Mouse (Mus musculus) right cerebral cortex, postnatal 25 days (tissue): Measurements from ENCODE around the gene B4galnt1.
"Not testable (repeated sequence)": the region's sequence is repeated elsewhere in the genome, so short reads cannot be mapped to it uniquely, and the experiment has no call there.

Source experiments
- DNase-seq: peaks from one replicate; pipeline ENCODE4 v3.0.0; 2022

The B4galnt1 gene

DNA sequence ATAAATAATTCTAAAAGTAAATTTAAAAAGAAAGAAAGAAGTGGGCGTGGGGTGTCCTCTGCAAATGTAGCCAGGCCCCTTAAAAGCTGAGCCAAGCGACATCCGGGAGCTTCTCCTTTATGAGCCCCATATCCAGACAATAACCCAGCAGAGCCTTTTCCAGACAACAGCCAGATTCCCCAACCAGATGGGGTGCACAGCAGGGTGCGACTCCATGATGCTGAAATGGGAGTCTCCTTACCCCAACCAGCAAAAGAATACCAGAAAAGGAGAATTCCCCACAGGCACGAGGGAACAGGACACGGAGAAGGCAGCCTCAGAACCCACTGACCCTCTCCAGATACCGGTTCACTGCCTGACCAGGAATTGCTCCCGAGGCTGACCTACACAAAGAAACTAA lies 21.8 kb upstream of the B4galnt1 start:
- no peak for DNase-seq

DNA sequence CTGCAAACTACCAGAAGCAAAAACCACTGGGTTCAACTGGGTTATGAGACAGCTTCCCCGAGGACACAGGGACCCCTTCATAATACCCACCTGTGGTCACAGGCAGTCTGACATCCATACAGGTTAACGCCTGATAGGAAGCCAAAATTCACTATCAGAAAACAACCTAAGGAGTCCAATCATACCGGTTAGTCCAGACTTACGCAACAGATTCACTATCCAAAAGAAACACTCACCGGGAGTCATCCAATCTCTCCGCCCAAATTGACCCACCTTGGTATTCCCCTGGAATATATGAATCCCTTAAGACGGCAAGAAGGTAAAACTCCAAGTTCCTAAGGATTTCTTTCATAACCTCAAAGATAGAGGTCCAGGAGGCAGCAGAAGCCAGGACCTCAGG lies 20.5 kb upstream of the B4galnt1 start:
- no peak for DNase-seq

DNA sequence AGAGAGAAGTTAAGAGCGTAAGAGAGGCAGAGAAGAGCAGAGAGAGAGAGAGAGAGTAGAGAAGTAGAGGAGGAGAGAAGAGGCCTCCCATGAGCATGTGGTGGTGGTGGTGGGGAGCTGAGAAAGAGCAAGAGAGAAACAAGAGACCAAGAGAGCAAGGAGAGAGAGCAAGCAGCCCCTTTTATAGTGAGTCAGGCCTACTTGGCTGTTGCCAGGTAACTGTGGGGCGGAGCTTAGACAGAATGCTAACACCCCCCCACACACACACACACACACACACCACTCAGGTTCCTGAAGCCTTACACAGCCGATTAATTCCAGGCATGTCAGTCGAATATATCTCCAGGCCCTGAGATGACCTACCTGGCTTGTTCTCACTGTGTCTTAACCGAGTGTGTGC lies 19.7 kb upstream of the B4galnt1 start:
- DNase-seq: no peak

GRCm38 (mm10) chr10:127147135-127147534 lies 17.9 kb upstream of the B4galnt1 start:
- DNase-seq: no peak

GRCm38 (mm10) chr10:127150471-127150872 lies 14.6 kb upstream of the B4galnt1 start:
- no peak for DNase-seq

DNA sequence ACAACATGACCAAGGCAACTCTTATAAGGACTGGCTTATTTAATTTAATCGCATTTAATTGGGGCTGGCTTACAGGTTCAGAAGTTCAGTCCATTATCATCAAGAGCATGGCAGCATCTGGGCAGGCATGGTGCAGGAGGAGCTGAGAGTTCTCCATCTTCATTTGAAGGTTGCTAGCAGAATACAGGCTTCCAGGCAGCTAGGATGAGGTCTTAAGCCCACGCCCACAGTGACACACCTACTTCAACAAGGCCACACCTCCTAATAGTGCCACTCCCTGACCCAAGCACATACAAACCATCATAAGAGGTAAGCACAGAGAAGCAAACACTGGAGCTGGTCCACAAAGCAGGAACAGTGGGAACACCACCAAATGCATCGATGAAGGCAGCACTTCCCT lies 13.8 kb upstream of the B4galnt1 start:
- DNase-seq: not testable (repeated sequence)

DNA sequence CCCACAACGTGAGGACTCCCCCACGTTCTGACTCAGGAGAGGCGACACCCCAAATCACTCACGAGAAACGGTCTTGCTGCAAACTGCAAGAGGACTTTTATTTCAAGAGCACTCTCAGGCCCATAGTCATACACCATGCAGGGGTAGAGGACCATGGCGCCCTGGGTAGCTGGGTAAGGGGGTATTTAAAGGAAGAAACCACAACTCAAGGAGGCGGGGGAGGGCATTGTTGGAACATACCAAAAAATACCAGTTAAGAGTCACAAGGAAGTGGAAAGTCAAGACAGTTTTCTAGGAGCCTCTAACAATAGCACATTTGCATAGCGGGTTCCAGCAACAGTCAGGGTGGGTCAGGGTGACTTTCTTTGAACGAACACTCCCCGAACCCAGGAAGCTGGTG lies 12.5 kb upstream of the B4galnt1 start:
- not testable (repeated sequence) for DNase-seq

DNA sequence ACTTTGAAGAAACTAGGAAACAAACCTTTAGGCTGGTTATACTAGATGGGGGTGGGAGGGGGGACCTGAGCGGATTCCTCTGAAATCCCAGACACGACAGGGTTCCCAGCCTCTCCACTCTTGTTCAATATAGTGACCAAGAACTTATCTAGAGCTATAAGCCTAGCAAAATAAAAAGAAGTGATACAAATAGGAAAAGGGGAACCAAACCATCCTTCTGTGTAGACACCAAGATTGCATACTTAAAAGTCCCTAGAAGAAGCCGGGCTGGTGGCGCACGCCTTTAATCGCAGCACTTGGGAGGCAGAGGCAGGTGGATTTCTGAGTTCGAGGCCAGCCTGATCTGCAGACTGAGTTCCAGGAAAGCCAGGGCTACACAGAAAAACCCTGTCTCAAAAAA lies 11.7 kb upstream of the B4galnt1 start:
- DNase-seq: no peak

DNA sequence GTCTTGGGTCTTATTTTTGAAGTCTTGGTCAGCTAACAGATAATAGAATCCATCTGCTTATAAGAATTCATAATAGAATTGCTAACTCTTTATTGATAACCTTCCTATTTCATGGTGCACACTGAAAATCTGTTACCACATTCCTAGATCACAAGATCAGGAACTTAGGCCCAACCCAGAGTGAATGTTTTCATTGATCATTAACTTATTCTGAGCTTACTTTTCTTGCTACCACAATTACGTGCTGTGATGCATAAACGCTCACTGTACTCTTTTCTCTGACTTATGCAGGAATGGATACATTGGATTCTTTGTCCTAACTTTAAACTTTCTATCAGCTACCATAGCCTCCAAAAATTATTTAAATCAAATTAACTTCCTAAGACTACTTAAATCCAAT lies 10.8 kb upstream of the B4galnt1 start:
- DNase-seq: no peak

DNA sequence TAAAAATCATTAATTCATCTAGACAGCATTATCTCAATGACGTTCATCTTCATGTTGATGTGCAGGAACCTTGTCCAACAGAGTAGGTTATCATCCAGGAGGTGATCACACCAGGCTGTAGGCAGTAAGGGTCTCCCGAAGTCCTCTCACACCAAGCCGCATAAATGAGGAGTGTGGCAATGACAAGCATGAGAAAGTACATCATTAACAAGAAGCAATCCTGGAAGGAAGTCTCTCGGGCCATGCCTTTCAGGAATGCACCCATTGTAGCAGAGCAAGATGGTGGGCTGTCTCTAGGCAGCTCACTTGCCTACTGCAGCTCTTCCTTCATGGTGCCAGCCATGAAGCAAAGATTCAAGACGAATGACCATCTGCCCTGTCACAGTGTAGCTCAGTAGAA lies 10.4 kb upstream of the B4galnt1 start:
- no peak for DNase-seq

GRCm38 (mm10) chr10:127156089-127156488 lies 8.9 kb upstream of the B4galnt1 start:
- DNase-seq: no peak

DNA sequence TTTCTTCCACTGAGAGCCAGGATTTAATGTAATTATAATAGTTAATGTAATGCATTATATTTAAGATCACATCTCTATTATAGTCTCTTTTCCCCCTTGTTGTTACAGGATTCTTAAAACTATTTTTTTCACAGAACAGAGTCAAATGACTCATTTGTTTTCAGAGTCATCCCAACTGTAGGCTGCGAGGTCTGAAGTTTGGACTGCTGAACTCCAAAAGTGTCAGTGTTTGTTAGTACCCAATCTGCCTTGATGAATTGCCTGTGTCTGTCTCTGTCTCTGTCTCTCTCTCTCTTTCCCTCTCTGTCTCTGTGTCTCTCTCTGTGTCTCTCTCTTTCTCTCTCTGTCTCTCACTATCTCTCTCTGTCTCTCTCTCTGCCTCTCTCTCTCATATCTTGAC lies 8.5 kb upstream of the B4galnt1 start:
- no peak for DNase-seq

DNA sequence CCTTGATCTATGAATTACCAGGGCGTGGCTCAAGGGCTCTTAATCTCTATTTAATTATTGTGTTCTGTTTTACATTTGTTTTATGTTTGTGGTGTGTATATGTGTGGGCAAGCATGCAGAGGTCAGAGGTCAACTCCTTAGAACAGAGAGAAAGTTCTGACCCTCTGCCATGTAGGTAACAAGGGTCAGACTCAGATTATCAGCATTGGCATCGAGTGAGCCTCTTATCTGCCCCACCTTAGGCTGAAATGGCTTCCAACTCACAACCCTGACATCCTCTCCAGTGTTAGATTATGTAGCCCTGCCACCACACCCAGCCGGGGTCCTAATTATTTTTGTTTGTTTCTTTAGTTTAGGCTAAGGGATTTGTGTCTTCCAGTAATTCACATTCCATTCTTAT lies 6.6 kb upstream of the B4galnt1 start:
- no peak for DNase-seq

DNA sequence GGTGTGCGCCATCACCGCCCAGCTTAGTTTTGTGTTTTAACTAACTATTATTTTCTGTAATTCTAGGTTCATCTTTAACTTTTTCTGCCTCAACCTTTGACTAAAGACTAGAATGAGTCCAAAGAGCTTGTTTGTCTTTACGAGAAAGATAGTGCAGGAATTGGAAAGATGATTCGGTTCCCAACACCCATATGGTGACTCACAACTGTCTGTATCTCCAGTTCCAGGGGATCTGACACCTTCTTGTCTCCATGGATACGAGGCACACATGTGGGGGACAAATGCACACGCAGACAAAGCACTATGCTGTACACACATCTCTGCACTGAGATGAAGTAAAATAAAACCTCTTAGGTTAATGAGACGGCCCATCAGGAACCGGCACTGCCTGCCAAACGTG lies 4.9 kb upstream of the B4galnt1 start:
- no peak for DNase-seq

DNA sequence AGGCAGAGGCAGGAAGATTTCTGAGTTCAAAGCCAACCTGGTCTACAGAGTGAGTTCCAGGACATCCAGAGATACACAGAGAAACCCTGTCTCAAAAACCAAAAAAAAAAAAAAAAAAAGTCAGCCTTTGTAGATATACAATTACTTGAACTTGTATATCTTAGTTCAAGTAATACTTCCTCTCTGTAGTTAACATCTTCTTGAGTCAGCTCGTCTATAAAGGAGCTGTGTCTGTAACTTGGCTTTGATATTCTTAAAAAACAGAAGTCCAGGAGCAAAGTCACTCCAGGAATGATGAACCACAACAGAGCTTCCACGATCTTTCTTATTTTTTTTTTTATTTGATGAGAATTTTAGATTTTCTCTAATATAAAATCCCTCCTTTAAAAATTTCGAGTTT lies 4.3 kb upstream of the B4galnt1 start:
- DNase-seq: no peak

GRCm38 (mm10) chr10:127162771-127163261 lies 2.2 kb upstream of the B4galnt1 start:
- not testable (repeated sequence) for DNase-seq

- DNase-seq: no peak
These were observed 835 bp upstream of the B4galnt1 start for GRCm38 (mm10) chr10:127164190-127164589.

GRCm38 (mm10) chr10:127165354-127165653 lies 279 bp downstream of the B4galnt1 start:
- DNase-seq: no peak

GRCm38 (mm10) chr10:127165654-127166403 lies 804 bp downstream of the B4galnt1 start:
- DNase-seq: peak; percentile 69

DNA sequence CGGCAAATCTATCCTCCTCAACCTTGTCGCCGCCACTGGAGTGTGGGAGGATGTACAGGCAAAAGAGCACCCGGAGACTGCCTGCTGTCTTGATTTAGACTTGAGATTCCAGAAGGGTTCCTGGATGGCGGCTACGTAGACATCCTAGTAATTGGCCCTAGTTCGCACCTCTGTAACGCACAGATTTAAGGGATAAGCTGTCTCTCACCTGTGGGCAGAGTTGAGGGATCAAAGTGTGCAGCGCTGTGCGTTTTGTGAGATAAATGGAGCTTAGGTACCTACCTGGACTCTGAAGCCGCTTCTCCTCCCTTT lies 1.3 kb downstream of the B4galnt1 start:
- DNase-seq: no peak

GRCm38 (mm10) chr10:127166771-127167613 lies 2.0 kb downstream of the B4galnt1 start:
- DNase-seq: no peak

DNA sequence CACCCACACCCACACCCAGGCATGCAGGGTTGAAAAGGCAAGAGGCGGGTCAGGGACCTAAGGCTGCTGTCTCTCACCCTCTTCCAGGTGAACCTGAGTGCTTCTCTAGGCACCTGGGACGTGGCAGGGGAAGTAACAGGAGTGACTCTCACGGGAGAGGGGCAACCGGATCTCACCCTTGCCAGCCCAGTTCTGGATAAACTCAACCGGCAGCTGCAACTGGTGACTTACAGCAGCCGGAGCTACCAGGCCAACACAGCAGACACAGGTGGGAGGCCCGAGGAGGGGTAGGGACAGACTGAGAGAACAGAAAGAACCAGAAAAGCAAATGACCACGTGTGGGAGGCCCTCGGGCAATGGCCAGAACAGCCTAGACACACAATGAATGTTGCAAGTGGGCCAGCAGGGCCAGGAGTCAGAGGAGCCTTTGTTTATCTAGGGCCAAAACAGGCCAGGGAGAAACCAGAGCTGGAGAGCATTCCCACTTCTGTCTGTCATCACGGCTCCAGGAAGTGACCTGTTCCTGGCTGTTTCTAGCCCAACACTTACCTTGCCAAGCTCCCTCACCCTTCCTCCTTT lies 2.7 kb downstream of the B4galnt1 start:
- no peak for DNase-seq

GRCm38 (mm10) chr10:127170002-127170401 lies 5.0 kb downstream of the B4galnt1 start:
- DNase-seq: no peak

DNA sequence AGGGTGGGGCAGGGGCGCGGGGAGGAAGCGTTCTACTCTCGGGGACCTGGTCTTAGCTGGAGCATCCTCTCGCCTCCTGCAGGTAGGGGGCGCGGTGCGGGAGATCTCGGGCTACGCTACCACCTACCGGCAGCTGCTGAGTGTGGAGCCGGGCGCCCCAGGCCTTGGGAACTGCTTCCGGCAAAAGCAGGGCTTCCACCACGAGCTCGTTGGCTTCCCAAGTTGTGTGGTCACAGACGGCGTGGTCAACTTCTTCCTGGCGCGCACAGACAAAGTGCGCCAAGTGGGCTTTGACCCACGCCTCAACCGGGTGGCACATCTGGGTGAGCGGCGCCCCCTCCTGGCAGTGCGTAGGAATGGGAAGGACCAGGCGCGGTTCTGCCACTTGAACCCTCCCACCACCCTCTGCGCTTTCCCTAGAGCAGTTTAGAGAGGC lies 5.8 kb downstream of the B4galnt1 start:
- peak; percentile 67 for DNase-seq
